Mouse (Mus musculus) liver, adult 2 months (tissue): ENCODE measurements around the gene Abhd6. TPM values are rescaled to one million over a fixed set of nuclear protein-coding genes. Genes with fewer than 3 reads are reported as not detected.

ENCODE experiments used
- DNase-seq: peaks from one replicate; pipeline ENCODE4 v3.0.0-alpha.2; 2011; ENCODE audit warnings: low read depth, low spot score; ENCODE audit errors: extremely low read depth
- H3K27ac ChIP-seq: fragments of 200-500 bp; replicated peaks from 2 replicates; pipeline ENCODE4 v1.5.1; 2012; ENCODE audit warnings: low read depth, mild to moderate bottlenecking, control low read depth, inconsistent platforms, low read length; ENCODE audit not compliant: insufficient read depth
- H3K27me3 ChIP-seq: fragments of 200-500 bp; 2 replicates; pipeline ENCODE4 v1.6.1; 2012; ENCODE audit warnings: mild to moderate bottlenecking, moderate library complexity, low read length, inconsistent platforms; ENCODE audit not compliant: control insufficient read depth, insufficient read depth
- H3K36me3 ChIP-seq: fragments of 200-500 bp; 2 replicates; pipeline ENCODE4 v1.6.1; 2012; ENCODE audit warnings: low read length, inconsistent platforms; ENCODE audit not compliant: control insufficient read depth, insufficient read depth
- H3K4me1 ChIP-seq: fragments of 200-500 bp; 2 replicates; pipeline ENCODE4 v1.6.1; 2011; ENCODE audit warnings: low read length; ENCODE audit not compliant: control insufficient read depth, insufficient read depth
- H3K4me3 ChIP-seq: fragments of 200-500 bp; 2 replicates; pipeline ENCODE4 v1.5.1; 2011; ENCODE audit warnings: low read depth, mild to moderate bottlenecking, control low read depth, low read length, moderate library complexity; ENCODE audit not compliant: insufficient read depth
- H3K79me2 ChIP-seq: fragments of 200-500 bp; 2 replicates; pipeline ENCODE4 v1.6.1; 2012; ENCODE audit warnings: inconsistent platforms, mild to moderate bottlenecking, low read length, moderate library complexity; ENCODE audit not compliant: control insufficient read depth, insufficient read depth
- H3K9ac ChIP-seq: fragments of 200-500 bp; 2 replicates; pipeline ENCODE4 v1.6.1; 2012; ENCODE audit warnings: low read depth, mild to moderate bottlenecking, control low read depth, inconsistent platforms, low read length
- CTCF ChIP-seq: fragments of 200-500 bp; IDR thresholded peaks from 2 replicates; pipeline ENCODE4 v1.5.1; 2011; ENCODE audit warnings: low read depth, low read length, control low read depth
- POLR2A ChIP-seq: fragments of 200-500 bp; IDR thresholded peaks from 2 replicates; pipeline ENCODE4 v1.6.1; 2011; ENCODE audit warnings: low read length, control low read depth; ENCODE audit not compliant: insufficient read depth; ENCODE audit errors: extremely low read depth
- WGBS: fragments of 180-500 bp; shearing (Covaris S2); methylation state at CpG from one replicate; pipeline ENCODE4 v1.1.7; 2018; 5-methylcytosine and 5-hydroxymethylcytosine counted together
- polyA plus RNA-seq: library from polyadenylated mRNA; depleted of rRNA; stranded (reverse); fragments of >200 nt; gene quantifications from 2 replicates; pipeline ENCODE4 v1.2.3, GENCODE M21; 2012
- total RNA-seq: library from RNA; depleted of rRNA; stranded (reverse); fragments of >200 nt; gene quantifications from 2 replicates; pipeline ENCODE4 v1.2.3, GENCODE M21; 2014

Gene Abhd6
- total and polyA plus RNA-seq, 2 experiments, result 29.2 to 39.6 TPM

DNA sequence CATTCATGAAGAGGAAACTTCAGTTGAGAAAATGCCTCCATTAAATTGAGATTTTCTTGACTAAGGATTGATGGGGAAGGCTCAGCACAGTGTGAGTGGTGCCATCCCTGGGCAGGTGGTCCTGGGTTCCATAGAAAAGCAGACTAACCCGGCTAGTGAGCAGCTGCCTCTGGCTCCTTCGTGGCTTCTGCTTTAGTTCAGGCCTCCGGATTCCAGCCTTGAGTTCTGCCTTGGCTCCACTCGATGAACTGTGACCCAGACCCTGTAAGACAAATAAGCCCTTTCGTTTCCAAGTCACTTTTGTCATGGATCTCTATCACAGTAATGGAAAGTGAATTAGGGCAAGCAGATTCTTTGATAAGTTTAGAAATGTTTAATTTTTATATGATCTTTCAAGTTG is 31.9 kb downstream of the Abhd6 start:
- TF ChIP-seq POLR2A (no peak), CTCF (no peak)
- Histone ChIP-seq H3K36me3 (no peaks in the 10 kb centered on the region), H3K4me3 (no peak overlapping the region), H3K9ac (no peak overlapping the region), H3K27me3 (no peaks in the 10 kb centered on the region), H3K4me1 (peaks cover 56% of the 10 kb centered on the region), H3K27ac (peak overlapping the region; percentile 69), H3K79me2 (no peaks in the 10 kb centered on the region)
- peak; percentile 77 for DNase-seq
- WGBS, result 24% methylated on average over 5 of the region's 5 CpGs

DNA sequence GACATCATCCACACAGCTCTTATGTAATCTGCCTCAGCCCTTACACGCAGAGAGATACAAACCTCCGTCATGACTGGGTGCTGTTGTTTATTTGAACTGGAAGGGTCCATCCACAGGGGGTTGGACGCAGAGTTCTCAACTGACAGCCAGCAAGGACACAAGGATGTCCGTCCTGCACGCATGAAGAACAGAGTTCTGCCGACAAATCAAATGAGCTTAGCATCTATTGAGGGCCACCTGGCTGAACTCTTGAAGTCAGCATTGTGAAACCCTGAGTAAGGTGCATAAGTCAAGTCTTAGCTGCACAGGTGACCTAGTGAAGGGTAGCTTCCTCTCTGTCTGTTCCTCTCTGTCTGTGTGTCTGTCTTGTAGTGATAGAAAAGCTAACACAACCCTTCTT is 33.2 kb downstream of the Abhd6 start:
- 0 out of 2 replicates have a peak, but pooled peaks have one; percentile 9 for TF ChIP-seq POLR2A
- TF ChIP-seq CTCF, result no peak
- Histone ChIP-seq H3K4me1 (peaks cover 50% of the 10 kb centered on the region), H3K27ac (peak overlapping the region; percentile 79), H3K79me2 (no peaks in the 10 kb centered on the region), H3K36me3 (peaks cover 2% of the 10 kb centered on the region; the same call in 1 of the 2 replicates), H3K9ac (no peak overlapping the region), H3K4me3 (no peak overlapping the region), H3K27me3 (no peaks in the 10 kb centered on the region)
- WGBS, result 32% methylated on average over 6 of the region's 6 CpGs
- peak; percentile 98 for DNase-seq

DNA sequence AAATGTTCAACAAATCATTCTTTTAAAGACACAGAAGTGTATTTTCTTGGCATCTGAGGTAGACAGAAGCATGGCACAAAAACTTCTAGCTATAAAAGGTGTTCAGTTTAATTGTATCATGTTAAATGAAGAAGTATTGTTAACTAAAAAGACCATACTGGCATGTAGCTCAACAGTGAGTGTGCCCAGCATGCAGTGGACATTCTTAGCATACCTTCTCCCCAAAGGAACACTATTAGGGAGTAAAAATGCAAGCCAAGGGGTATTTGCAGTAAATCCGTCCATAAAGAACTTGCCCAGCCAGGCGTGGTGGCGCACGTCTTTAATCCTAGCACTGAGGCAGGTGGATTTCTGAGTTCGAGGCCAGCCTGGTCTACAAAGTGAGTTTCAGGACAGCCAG is 33.7 kb downstream of the Abhd6 start:
- Histone ChIP-seq H3K4me3 (no peak overlapping the region), H3K4me1 (peaks cover 50% of the 10 kb centered on the region), H3K79me2 (no peaks in the 10 kb centered on the region), H3K27me3 (no peaks in the 10 kb centered on the region), H3K27ac (peak overlapping the region; percentile 79), H3K9ac (peak overlapping the region; percentile 34; the same call in 1 of the 2 replicates), H3K36me3 (peaks cover 2% of the 10 kb centered on the region; the same call in 1 of the 2 replicates)
- TF ChIP-seq CTCF (no peak), POLR2A (no peak)
- DNase-seq, result no peak
- WGBS, result 93% methylated on average over 5 of the region's 5 CpGs

DNA sequence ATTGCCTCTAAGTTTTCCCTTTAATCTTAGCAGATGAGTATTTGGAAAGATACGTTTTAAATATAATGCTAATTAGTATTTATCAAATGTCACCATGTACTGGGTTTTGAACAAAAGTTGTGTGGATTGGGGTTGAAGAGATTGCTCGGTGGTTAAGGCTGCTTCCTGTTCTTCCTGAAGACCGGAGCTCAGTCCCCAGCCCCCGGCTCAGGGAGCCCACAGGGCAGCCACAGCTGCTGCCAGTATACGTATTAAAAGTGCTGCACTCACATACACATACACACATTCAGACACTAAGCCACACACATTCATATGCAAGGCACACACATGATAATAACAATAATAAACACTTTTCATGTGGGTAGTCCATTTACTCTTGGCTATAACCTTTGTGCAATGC is 35.4 kb downstream of the Abhd6 start:
- DNase-seq, result no peak
- Histone ChIP-seq H3K4me1 (peaks cover 40% of the 10 kb centered on the region), H3K79me2 (no peaks in the 10 kb centered on the region), H3K36me3 (peaks cover 8% of the 10 kb centered on the region; the same call in 1 of the 2 replicates), H3K9ac (0 out of 2 replicates have a peak overlapping the region, but pooled peaks have one; percentile 7), H3K27ac (peak overlapping the region; percentile 91), H3K4me3 (no peak overlapping the region), H3K27me3 (no peaks in the 10 kb centered on the region)
- TF ChIP-seq POLR2A, result no peak
- TF ChIP-seq CTCF, result no peak
- 74% methylated on average over 5 of the region's 5 CpGs for WGBS

DNA sequence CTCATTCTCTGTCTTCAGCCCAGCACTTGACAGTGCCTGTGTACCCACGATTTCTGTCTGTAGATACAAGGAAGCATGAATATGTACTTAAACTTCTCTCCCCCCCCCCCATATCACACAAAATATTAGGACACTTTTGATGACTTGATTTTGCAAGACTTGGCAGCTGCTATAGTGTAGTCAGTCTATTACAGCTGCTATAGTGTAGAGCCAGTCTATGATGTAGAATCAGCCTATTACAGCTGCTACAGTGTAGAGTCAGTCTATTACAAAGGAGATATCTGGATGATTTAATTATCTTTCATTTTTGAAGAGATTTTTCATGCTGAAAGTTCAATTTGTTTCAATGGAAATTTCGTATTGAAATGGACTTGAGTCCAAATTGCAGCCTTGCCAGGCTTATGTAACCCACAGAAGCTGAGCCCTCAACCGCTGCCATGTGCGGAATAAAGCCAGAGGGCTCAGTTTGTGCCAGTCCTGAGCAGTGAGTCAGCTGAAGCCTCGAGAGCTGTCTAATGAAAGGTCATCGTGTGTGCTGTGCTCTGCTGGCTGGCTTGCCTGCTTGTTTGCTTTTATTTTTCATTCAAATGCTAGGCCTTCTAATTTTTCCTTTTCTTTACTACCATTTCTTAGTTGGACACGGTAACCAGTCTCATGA is 36.2 kb downstream of the Abhd6 start:
- 24% methylated on average over 7 of the region's 7 CpGs for WGBS

DNA sequence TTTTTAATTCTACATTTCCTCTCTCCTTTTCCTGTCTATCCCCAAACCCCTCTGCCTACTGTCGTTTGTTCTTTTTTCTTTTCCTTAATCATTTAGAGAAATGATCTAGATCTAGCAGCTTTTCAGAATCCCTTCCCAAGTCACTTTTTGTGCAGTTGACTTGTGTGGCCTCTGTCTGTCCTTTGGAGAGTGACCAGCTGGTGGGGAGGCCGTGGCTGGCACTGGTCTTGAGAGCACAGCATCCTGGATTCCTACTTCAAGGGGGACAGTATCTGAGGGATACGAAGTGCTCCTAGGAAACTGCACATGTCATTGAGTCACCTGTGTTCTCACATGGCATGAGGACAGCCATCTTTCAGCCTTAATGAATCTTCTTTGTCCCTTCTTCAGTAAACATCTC is 37.5 kb downstream of the Abhd6 start:
- Histone ChIP-seq H3K4me1 (peaks cover 31% of the 10 kb centered on the region), H3K79me2 (no peaks in the 10 kb centered on the region), H3K9ac (no peak overlapping the region), H3K4me3 (no peak overlapping the region), H3K27ac (0 out of 2 replicates have a peak overlapping the region, but pooled peaks have one; percentile 5), H3K36me3 (peaks cover 11% of the 10 kb centered on the region; the same call in 1 of the 2 replicates), H3K27me3 (no peaks in the 10 kb centered on the region)
- 80% methylated on average over 3 of the region's 3 CpGs for WGBS
- TF ChIP-seq CTCF (no peak), POLR2A (no peak)
- no peak for DNase-seq

More for the DNA sequence above, 36.2 kb downstream of the Abhd6 start:
- Histone ChIP-seq H3K79me2 (no peaks in the 10 kb centered on the region), H3K4me3 (no peak overlapping the region), H3K36me3 (peaks cover 8% of the 10 kb centered on the region; the same call in 1 of the 2 replicates), H3K27ac (peak overlapping the region; percentile 91), H3K27me3 (no peaks in the 10 kb centered on the region), H3K4me1 (peaks cover 38% of the 10 kb centered on the region), H3K9ac (peak overlapping the region; percentile 17; the same call in 1 of the 2 replicates)
- peak; percentile 97 for DNase-seq
- TF ChIP-seq CTCF (no peak), POLR2A (no peak)
